Mouse (Mus musculus): ENCODE data around the gene Ccl27a. TPM values are rescaled to one million over a fixed set of nuclear protein-coding genes. Genes with fewer than 3 reads are reported as not detected.

The Ccl27a gene
- total RNA-seq, 2 experiments from 2014 or later, result 118 to 125 TPM

- DNase-seq (ENCODE audit: low spot score in 2 of 2), result no peak
These were observed 17.6 kb downstream of the Ccl27a start for GRCm38 (mm10) chr4:41756440-41756839.

- peak; percentile 78 to 84 for DNase-seq (ENCODE audit: low spot score in 2 of 2)
These were observed 18.4 kb downstream of the Ccl27a start, which contains the start of gene Sigmar1 for GRCm38 (mm10) chr4:41755338-41756305. Gene Sigmar1 (minus strand): TSS chr4:41756157.

GRCm38 (mm10) chr4:41754797-41755337 lies 19.2 kb downstream of the Ccl27a start, which contains the start of gene Galt:
Gene Galt (plus strand): TSS chr4:41755228.
- no peak for DNase-seq (ENCODE audit: low spot score in 2 of 2)

DNA sequence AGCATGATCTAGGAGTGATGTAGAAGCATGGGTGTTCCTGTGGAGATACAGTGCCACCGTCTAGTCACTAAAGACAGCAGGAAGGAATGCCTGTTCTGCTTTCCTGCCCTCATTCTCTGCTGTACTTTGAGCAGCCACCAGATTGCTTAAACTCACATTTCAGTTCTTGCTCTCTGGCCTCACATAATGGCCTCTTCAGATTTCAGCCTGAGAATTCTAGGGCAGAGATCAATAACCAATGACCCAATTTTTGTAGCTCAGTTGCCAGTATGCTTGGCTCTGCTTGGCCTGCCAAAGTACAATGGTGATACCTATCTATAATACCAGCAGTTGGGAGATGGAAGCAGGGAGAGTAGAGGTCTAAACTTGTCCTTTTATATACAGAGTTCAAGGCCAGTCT lies 29.0 kb downstream of the Ccl27a start:
- DNase-seq (ENCODE audit: low spot score in 2 of 2), result no peak

- DNase-seq (ENCODE audit: low spot score in 2 of 2), result no peak
These were observed 29.9 kb downstream of the Ccl27a start for GRCm38 (mm10) chr4:41744131-41744530.

GRCm38 (mm10) chr4:41741158-41741560 lies 32.9 kb downstream of the Ccl27a start:
- DNase-seq (ENCODE audit: low spot score in 2 of 2), result peak; percentile 91 to 95

DNA sequence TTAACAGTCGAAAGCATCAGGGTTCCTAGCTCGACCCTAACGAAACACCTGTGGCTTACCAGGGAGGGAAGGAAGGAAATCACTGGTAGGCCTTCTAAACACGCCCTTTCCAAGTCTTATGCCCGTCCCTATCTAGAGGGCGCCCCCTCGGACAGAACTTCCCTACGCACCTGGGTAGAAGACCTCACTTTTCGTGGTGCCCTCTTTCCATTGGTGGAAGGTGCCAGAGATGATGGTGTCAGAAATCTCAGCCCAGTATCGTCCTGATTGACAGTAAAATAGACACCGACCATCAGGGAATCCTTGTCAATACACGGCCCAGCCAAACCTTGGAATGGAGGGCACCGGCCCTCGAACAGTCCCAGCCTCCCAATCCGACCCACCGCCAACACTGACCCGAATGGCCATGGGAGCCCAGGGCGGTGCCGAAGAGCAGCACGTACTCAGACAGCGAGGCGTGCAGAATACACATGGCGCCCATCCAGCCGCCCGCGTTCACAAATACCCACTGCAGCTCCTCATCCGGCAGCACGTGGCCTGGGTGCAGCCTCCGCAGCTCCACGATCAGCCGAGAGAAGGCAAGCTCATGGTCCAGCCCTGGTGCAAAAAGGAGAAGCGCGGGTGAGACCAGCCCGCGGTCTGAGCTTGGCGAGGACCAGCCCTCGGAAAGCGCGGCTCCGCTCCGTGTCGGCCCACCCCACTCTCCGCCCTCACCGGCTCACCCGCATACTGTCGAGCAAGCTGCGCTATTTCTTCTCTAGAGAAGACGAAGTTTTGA lies 33.5 kb downstream of the Ccl27a start:
- peak in 1 of 2 experiments; percentile 65 for DNase-seq (ENCODE audit: low spot score in 2 of 2)

DNA sequence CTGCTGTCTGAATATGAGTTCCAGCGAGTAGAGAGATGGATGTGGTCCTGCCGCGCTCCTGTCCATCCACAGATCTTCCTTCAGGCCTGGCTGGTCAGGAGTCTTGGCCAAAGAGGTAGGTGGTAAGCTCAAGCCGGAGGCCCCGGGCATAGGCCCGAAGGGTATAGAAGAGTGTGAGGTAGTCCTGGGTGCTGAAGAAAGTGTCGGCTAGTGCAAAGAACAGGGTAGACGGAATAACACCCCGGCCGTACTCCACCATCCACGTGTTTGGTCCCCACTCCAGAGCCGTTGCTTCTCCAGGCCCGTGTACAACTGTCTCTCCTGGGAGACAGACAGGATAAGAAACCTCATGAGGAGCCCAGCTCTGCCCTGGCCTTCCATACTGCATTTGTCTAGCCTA lies 34.8 kb downstream of the Ccl27a start:
- no peak for DNase-seq (ENCODE audit: low spot score in 2 of 2)

GRCm38 (mm10) chr4:41738256-41738603 lies 35.8 kb downstream of the Ccl27a start:
- no peak for DNase-seq (ENCODE audit: low spot score in 2 of 2)

DNA sequence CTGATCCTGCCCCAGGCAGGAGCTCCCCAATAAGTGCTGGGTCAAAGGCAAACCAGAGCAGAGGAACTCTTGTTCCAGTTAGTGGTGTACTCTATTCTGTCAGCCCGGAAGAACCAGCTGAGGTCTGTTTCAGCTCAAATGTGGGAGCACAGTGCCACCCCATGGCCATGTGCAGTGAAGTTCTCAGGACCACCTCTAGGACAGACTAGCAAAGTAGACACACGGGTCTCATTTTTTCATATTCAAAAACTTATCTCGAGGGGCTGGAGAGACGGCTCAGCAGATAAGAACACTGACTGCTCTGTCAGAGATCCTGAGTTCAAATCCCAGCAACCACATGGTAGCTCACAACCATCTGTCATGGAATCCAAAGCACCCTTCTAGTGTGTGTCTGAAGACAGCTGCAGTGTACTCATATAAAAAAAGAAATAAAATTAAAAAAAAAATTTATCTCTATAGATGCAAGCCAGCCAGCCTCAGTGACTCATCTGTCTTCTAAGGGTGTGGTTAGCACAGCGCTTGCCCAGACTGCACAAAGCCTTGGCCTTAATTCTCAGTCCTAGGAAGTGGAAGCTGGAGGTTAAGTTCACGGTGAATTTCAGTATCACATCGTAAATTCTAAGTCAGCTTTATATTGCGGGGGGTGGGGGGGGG lies 36.3 kb downstream of the Ccl27a start:
- peak; percentile 66 to 88 for DNase-seq (ENCODE audit: low spot score in 2 of 2)

DNA sequence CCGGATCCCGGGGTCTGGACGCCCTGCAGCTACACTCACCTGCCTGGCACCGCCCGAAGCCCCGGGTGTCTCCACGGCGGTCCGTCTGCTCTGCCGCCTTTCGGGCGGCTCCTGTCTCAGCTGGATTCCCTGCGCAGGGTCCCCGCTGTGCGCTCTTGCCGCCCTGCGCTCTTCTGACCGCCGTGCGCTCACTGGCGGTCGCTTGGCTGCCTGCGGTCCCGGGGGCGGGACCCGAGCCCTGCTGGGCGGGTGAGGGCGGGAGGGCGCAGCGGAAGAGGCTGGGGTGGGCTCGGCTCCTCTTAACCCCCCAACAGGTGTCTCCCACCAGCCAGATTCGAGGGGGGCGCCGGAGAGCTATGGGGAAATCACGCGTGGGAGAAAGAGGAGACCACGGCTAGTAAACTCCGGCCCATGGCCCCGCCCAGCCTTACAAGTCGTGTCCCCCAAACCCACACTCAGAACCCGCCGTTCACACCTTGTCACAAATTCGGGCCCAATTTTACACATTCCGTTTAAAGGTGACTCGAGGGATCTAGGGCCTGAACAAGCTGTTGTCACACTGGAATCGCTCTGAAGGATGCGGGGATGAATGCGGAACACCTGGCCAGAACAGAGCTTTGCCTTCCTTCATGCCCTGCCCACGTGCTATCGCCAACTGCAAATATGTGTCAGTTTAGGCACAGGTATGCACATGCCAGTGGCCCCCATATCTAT lies 42.8 kb downstream of the Ccl27a start, which contains the start of gene Arid3c:
TSS of gene Arid3c (minus strand) at position 91 of the 714 bp plus-strand sequence.
- no peak for DNase-seq (ENCODE audit: low spot score in 2 of 2)

DNA sequence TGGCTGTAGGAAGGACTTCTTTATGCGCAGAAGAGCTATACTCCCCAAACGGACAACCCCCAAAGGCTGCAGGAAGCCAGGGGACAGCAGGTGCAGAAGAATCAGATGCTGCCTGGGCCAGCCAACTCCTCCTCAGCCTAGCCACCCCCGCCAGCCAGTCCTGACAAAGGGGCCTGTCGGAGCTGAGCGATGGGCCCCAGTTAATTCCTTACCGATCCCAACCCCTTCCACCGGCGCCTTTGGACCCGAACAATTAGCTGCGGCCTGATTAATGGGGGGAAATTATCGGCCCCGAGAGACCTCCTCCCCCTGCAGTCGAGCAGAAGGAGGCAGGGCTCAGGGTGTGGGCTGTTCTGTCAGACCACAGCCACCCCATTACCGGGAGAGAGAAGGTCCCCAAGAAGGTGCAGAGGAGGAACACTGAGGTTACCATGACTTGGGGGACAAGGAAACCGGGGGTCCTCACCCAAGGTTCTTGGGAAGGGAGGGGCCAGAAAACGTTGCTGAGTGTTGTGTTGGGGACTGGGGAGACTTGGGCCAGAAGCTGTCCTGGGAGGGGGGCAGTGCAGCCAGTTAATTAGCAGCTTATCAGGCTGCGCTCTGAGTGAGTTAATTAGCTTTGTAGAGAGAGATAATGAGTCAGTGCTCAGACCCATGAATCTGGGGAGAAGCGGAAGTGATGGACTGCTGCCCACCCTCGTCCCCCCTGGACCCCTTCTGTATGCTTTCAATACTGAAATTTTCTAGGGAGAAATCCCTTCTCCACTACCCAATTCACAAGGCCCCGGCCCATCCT lies 47.0 kb downstream of the Ccl27a start:
- DNase-seq (ENCODE audit: low spot score in 2 of 2), result no peak

DNA sequence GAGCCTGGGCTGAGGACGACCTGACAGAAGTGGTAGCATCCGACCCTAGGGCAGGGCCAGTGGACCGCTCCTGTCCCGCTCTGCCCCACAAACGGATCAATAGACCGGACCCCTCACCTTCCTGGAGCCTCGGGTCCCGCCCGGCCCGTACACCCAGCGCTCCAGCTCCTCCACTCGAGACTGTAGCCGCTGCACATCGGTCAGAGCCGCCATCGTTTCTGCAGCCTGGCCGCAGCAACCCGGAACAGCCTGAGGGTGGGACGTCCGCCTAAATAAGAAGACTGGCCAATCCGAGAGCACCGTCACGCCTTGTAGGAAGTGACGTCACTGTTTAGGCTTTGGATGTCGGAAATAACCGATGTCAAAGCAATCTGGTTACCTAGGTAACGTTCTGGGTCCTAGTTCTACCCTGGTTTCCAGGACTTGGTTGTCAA lies 51.1 kb downstream of the Ccl27a start, which contains the start of gene Dctn3:
TSS of gene Dctn3 (minus strand) at position 253 of the 434 bp plus-strand sequence.
- peak; percentile 78 to 96 for DNase-seq (ENCODE audit: low spot score in 2 of 2)

Other genes starting within 250 kb of the Ccl27a start
- 100 to 1,000 TPM; 170 to 187 TPM for gene Fam219a, start 204.7 kb downstream of the Ccl27a start, total RNA-seq (2021)
- 10 to 100 TPM in 1 of 2 experiments, 1 to 10 TPM in 1; 7.2 to 13.3 TPM for gene Dnaic1, start 204.5 kb downstream of the Ccl27a start, total RNA-seq (2021)
- 10 to 100 TPM; 61.0 to 69.8 TPM for gene Enho, start 133.9 kb downstream of the Ccl27a start, total RNA-seq (2021)
- 10 to 100 TPM; 84.4 to 89.5 TPM for gene Cntfr, start 77.2 kb downstream of the Ccl27a start, total RNA-seq (2021)
- gene Il11ra1, start 74.3 kb downstream of the Ccl27a start, total RNA-seq (2021), result 10 to 100 TPM; 26.8 to 29.2 TPM
- gene Rpp25l, start 60.7 kb downstream of the Ccl27a start, total RNA-seq (2021), result 10 to 100 TPM; 26.7 to 31.1 TPM
- 100 to 1,000 TPM; 161 to 163 TPM for gene Dctn3, start 51.1 kb downstream of the Ccl27a start, total RNA-seq (2021)
- gene Arid3c, start 43.1 kb downstream of the Ccl27a start, total RNA-seq (2021), result not detected
- 10 to 100 TPM; 50.0 to 54.2 TPM for gene Galt, start 19.0 kb downstream of the Ccl27a start, total RNA-seq (2021)
- gene Sigmar1, start 18.1 kb downstream of the Ccl27a start, total RNA-seq (2021), result 10 to 100 TPM; 40.2 to 44.2 TPM
- gene Gm21541, start 129.4 kb upstream of the Ccl27a start, total RNA-seq (2021), result not detected
- gene Gm20878, start 167.3 kb upstream of the Ccl27a start, total RNA-seq (2021), result 10 to 100 TPM; 11.7 to 15.9 TPM
- gene Fam205a4, start 191.8 kb upstream of the Ccl27a start, total RNA-seq (2021), result 1 to 10 TPM in 1 of 2 experiments, under 1 TPM in 1; 0.45 to 1.7 TPM

Measured in layer of hippocampus, postnatal 14 days (tissue).